Mouse (Mus musculus) E14TG2a.4 (cell line): ENCODE measurements at regions not wholly inside any gene's neighbourhood (a gene's known extent, or its start where the extent isn't known, plus 50 kb on each side); places are given as distances from the start of the nearest gene placed in this dataset.
A peak's percentile ranks its signal among the peaks of the same experiment; 100 is the strongest.

Experiments
- CTCF ChIP-seq: conservative IDR thresholded peaks from 2 replicates; pipeline ENCODE4 v1.5.1; 2014; ENCODE audit warnings: low read length
- POU5F1 ChIP-seq: IDR thresholded peaks from 2 replicates; pipeline ENCODE4 v1.6.1; 2014; ENCODE audit warnings: low read length, borderline replicate concordance

GRCm38 (mm10) chr16:55476544-55477208 is 178.9 kb upstream of the Zpld1 start:
- peak; percentile 62 for TF ChIP-seq CTCF
- no peak for TF ChIP-seq POU5F1
